Mouse (Mus musculus) kidney, adult 2 months (tissue): ENCODE results near the gene Nol3.

ENCODE experiments used
- CTCF ChIP-seq: fragments of 200-500 bp; conservative IDR thresholded peaks from 2 replicates; pipeline ENCODE4 v1.5.1; 2011; ENCODE audit warnings: low read depth, mild to moderate bottlenecking, control low read depth, low read length, moderate library complexity, mixed read lengths; ENCODE audit not compliant: insufficient read depth, insufficient read length
- POLR2A ChIP-seq: fragments of 200-500 bp; IDR thresholded peaks from one replicate; pipeline ENCODE4 v1.6.1; 2011; ENCODE audit warnings: low read depth, low read length, control low read depth

DNA sequence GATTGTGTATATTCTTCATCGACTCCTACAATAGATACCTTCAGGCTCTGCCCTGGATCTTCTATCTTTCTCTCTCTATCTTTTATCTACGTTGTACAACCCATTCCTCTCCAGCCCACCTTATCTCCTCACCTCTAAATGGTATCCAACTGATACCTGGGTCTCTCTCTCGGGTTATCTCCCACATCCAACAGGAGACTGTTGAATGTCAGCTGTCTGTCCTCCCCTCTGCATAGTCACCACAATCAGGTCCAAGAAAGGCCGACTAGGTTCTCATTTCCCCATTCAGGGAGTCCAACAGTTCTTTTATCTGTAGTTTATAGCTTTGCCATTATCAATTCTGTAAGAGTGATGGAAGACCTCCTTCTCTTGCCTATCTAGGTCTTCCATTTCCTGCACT, 6.3 kb downstream of the Nol3 start:
- TF ChIP-seq POLR2A (no peak), CTCF (no peak)
